Mouse (Mus musculus) 3T3-L1 (cell line): Measurements from ENCODE around the gene Mindy4b-ps.

Experiments used
- DNase-seq: peaks from one replicate; pipeline ENCODE4 v3.0.0-alpha.2; 2015; ENCODE audit warnings: low read depth, low spot score

The Mindy4b-ps gene

GRCm38 (mm10) chr3:58785863-58786262, 36.2 kb downstream of the Mindy4b-ps start:
- DNase-seq: peak; percentile 82

- DNase-seq: peak; percentile 63
These were observed 37.7 kb downstream of the Mindy4b-ps start for GRCm38 (mm10) chr3:58784219-58785092.

GRCm38 (mm10) chr3:58783602-58784218, 38.4 kb downstream of the Mindy4b-ps start:
- DNase-seq: no peak

- no peak for DNase-seq
These were observed 65.7 kb downstream of the Mindy4b-ps start for GRCm38 (mm10) chr3:58756429-58756828.

- DNase-seq: no peak
These were observed 66.3 kb downstream of the Mindy4b-ps start for GRCm38 (mm10) chr3:58755769-58756168.

- no peak for DNase-seq
These were observed 67.8 kb downstream of the Mindy4b-ps start for GRCm38 (mm10) chr3:58754361-58754760.

GRCm38 (mm10) chr3:58751818-58752620, 70.1 kb downstream of the Mindy4b-ps start:
- no peak for DNase-seq

GRCm38 (mm10) chr3:58748724-58749123, 73.4 kb downstream of the Mindy4b-ps start:
- no peak for DNase-seq

- DNase-seq: no peak
These were observed 74.2 kb downstream of the Mindy4b-ps start for GRCm38 (mm10) chr3:58747924-58748323.

- DNase-seq: no peak
These were observed 82.6 kb downstream of the Mindy4b-ps start for GRCm38 (mm10) chr3:58739536-58739935.
